ENCODE assay signal across 8 mouse cellular contexts in genomic region chr9:44334396-44335330, GRCm38 (mm10). TPM values are rescaled to one million over a fixed set of nuclear protein-coding genes. Genes with fewer than 3 reads are reported as not detected.
DNase-seq lines count a peak whose midpoint lies in the region; ATAC-seq lines count a peak whose summit lies in the region.

Gene H2afx (plus strand): TSS chr9:44334694.

- peaks cover 15% of the 10 kb centered on the region for H3K4me1 ChIP-seq in heart, embryonic 10.5 days
- H3K4me1 ChIP-seq in kidney, embryonic 15.5 days, result peaks cover 22% of the 10 kb centered on the region

- no peaks in the 10 kb centered on the region for H3K9me3 ChIP-seq in heart, embryonic 10.5 days
- H3K9me3 ChIP-seq in kidney, embryonic 15.5 days (replicated peaks), result no peaks in the 10 kb centered on the region

- under 1% methylated on average over 91 of the region's 91 CpGs for WGBS in heart, embryonic 10.5 days
- WGBS in kidney, embryonic 15.5 days, result under 1% methylated on average over 90 of the region's 91 CpGs

- H3K27ac ChIP-seq in heart, embryonic 10.5 days, result peak within 1 kb of the TSS; percentile 97
- H3K27ac ChIP-seq in kidney, embryonic 15.5 days, result peak within 1 kb of the TSS; percentile 98

- H3K4me3 ChIP-seq in heart, embryonic 10.5 days, result peak within 1 kb of the TSS; percentile 92
- peak within 1 kb of the TSS; percentile 94 for H3K4me3 ChIP-seq in kidney, embryonic 15.5 days (replicated peaks)

- ATAC-seq in erythroblast, adult 5-6 weeks (replicated peaks; ENCODE audit: low FRiP score, poor library complexity, severe bottlenecking), result peak; percentile 76
- peak; percentile 97 for ATAC-seq in kidney, embryonic 15.5 days (replicated peaks; ENCODE audit: low FRiP score)
- peak; percentile 97 for ATAC-seq in monocyte, adult 5-6 weeks (replicated peaks; ENCODE audit: insufficient number of reproducible peaks, low FRiP score, low TSS enrichment, poor library complexity, severe bottlenecking)

- peaks cover 71% of the 10 kb centered on the region for H3K36me3 ChIP-seq in heart, embryonic 10.5 days
- H3K36me3 ChIP-seq in kidney, embryonic 15.5 days, result peaks cover 73% of the 10 kb centered on the region

- H3K9ac ChIP-seq in kidney, embryonic 15.5 days, result peak within 1 kb of the TSS; percentile 93

- no peaks in the 10 kb centered on the region for H3K27me3 ChIP-seq in heart, embryonic 10.5 days (ENCODE audit: insufficient read depth, poor library complexity, severe bottlenecking)
- no peaks in the 10 kb centered on the region for H3K27me3 ChIP-seq in kidney, embryonic 15.5 days

- H3K4me2 ChIP-seq in kidney, embryonic 15.5 days, result peak within 1 kb of the TSS; percentile 71

- peak; percentile 97 to 98 for DNase-seq in B cell, adult 2 months
- peak; percentile 100 for DNase-seq in brain, adult 2 months (ENCODE audit: low read depth, low spot score)
- peak; percentile 100 for DNase-seq in heart, embryonic 10.5 days (ENCODE audit: low spot score)
- peak; percentile 99 for DNase-seq in liver
- DNase-seq in spleen, postnatal 4 days (ENCODE audit: low spot score in 2 of 2), result peak; percentile 99

RNA-seq across cellular contexts. Expression of gene H2afx, which starts in this region (rescaled TPM):
- total RNA-seq in erythroblast, adult 5-6 weeks (2015; ENCODE audit: low replicate concordance), result 45.2 and 69.0 TPM in 2 replicates
- total RNA-seq in erythroblast, adult 5-6 weeks (2017; ENCODE audit: low replicate concordance), result 159 and 219 TPM in 2 replicates
- polyA plus RNA-seq in heart, embryonic 10.5 days (2016; fragmentation: Nextera tagmentation; extraction: Ambion mirVana), result 258 and 270 TPM in 2 replicates
- polyA plus RNA-seq in kidney, embryonic 15.5 days (2015; fragmentation: Nextera tagmentation; extraction: Ambion mirVana), result 390 and 426 TPM in 2 replicates
- total RNA-seq in monocyte, adult 5-6 weeks (2017), result 8.1 to 12.3 TPM (median 8.6 TPM) in 3 replicates

Comparison
In these comparisons a context has a peak if more than half of its experiments do, and no peak if none do; other contexts are left out.
1. Peak in every context shown above with its lines: DNase-seq, ATAC-seq, H3K4me3 ChIP-seq and H3K27ac ChIP-seq.